Comparison of ENCODE assay signal across 8 mouse cellular contexts in genomic region chr3:105530363-105531130, GRCm38 (mm10).
A peak's percentile ranks its signal among the peaks of the same experiment; 100 is the strongest.
DNase-seq lines count a peak whose midpoint lies in the region; ATAC-seq and TF ChIP-seq lines count a peak whose summit lies in the region.

No protein-coding gene starts in this region.

- no peaks in the 10 kb centered on the region for H3K27me3 ChIP-seq in hindbrain, embryonic 12.5 days
- peaks cover 4% of the 10 kb centered on the region; the same call in 1 of the 2 replicates for H3K27me3 ChIP-seq in limb, embryonic 12.5 days
- H3K27me3 ChIP-seq in stomach, embryonic 14.5 days (ENCODE audit: control insufficient read depth, insufficient read depth, low read length): no peaks in the 10 kb centered on the region

- in situ Hi-C loops in ES-E14 (cut with MboI; ENCODE audit: low sequenced_read_pairs in 2 of 2, unreplicated experiment in 2 of 2): no loop called here

- H3K4me2 ChIP-seq in hindbrain, embryonic 12.5 days (replicated peaks): peak overlapping the region; percentile 34
- H3K4me2 ChIP-seq in limb, embryonic 12.5 days: peak overlapping the region; percentile 36
- H3K4me2 ChIP-seq in stomach, embryonic 14.5 days (replicated peaks; ENCODE audit: low read depth, low read length): no peak overlapping the region

- H3K27ac ChIP-seq in ES-E14 (ENCODE audit: insufficient read depth, low read depth, low read length, poor library complexity, severe bottlenecking): no peak overlapping the region
- peak overlapping the region; percentile 83 for H3K27ac ChIP-seq in hindbrain, embryonic 12.5 days
- no peak overlapping the region for H3K27ac ChIP-seq in limb, embryonic 12.5 days
- no peak overlapping the region for H3K27ac ChIP-seq in stomach, embryonic 14.5 days (ENCODE audit: low read length)

- no peaks in the 10 kb centered on the region for H3K9me3 ChIP-seq in ES-E14 (ENCODE audit: control insufficient read depth, insufficient read depth, low read depth, low read length)
- no peaks in the 10 kb centered on the region for H3K9me3 ChIP-seq in hindbrain, embryonic 12.5 days (replicated peaks)
- no peaks in the 10 kb centered on the region for H3K9me3 ChIP-seq in limb, embryonic 12.5 days
- no peaks in the 10 kb centered on the region for H3K9me3 ChIP-seq in stomach, embryonic 14.5 days (ENCODE audit: control insufficient read depth, low read depth, low read length)

- H3K4me1 ChIP-seq in ES-E14 (ENCODE audit: control insufficient read depth in 2 of 2, insufficient read depth in 2 of 2, low read length in 2 of 2, poor library complexity in 1 of 2): no peaks in the 10 kb centered on the region
- peaks cover 51% of the 10 kb centered on the region for H3K4me1 ChIP-seq in hindbrain, embryonic 12.5 days
- H3K4me1 ChIP-seq in limb, embryonic 12.5 days (replicated peaks): peaks cover 14% of the 10 kb centered on the region
- peaks cover 5% of the 10 kb centered on the region for H3K4me1 ChIP-seq in stomach, embryonic 14.5 days (ENCODE audit: control insufficient read depth, insufficient read depth, low read length)

- H3K4me3 ChIP-seq in ES-E14 (ENCODE audit: insufficient read depth in 1 of 2, low read depth in 1 of 2, low read length in 2 of 2, poor library complexity in 1 of 2, severe bottlenecking in 1 of 2): no peak overlapping the region
- H3K4me3 ChIP-seq in hindbrain, embryonic 12.5 days: no peak overlapping the region
- H3K4me3 ChIP-seq in limb, embryonic 12.5 days (replicated peaks): no peak overlapping the region
- no peak overlapping the region for H3K4me3 ChIP-seq in stomach, embryonic 14.5 days (ENCODE audit: low read depth, low read length)

- no peaks in the 10 kb centered on the region for H3K36me3 ChIP-seq in ES-E14 (ENCODE audit: control insufficient read depth, insufficient read depth, low read length, poor library complexity, severe bottlenecking)
- no peaks in the 10 kb centered on the region for H3K36me3 ChIP-seq in hindbrain, embryonic 12.5 days
- H3K36me3 ChIP-seq in limb, embryonic 12.5 days: no peaks in the 10 kb centered on the region
- H3K36me3 ChIP-seq in stomach, embryonic 14.5 days (ENCODE audit: control insufficient read depth, insufficient read depth, low read length): no peaks in the 10 kb centered on the region

- peak; percentile 89 for ATAC-seq in hindbrain, embryonic 12.5 days (ENCODE audit: low FRiP score)
- ATAC-seq in limb, embryonic 12.5 days (ENCODE audit: insufficient number of reproducible peaks, insufficient read depth, low FRiP score, low TSS enrichment, low read depth): no peak
- ATAC-seq in stomach, embryonic 14.5 days (ENCODE audit: insufficient number of reproducible peaks, insufficient read depth, low FRiP score, low read depth): 0 out of 2 replicates have a peak, but pooled peaks have one; percentile 42

- 18% methylated on average over 11 of the region's 11 CpGs for WGBS in hindbrain, embryonic 12.5 days
- WGBS in limb, embryonic 12.5 days: 19% methylated on average over 11 of the region's 11 CpGs
- 35% methylated on average over 11 of the region's 11 CpGs for WGBS in stomach, embryonic 14.5 days

- peak; percentile 15 for DNase-seq in ES-E14 (ENCODE audit: low read depth, low spot score)
- peak; percentile 76 for DNase-seq in embryo, embryonic 10.5 days (ENCODE audit: low spot score)
- DNase-seq in gastrocnemius, adult 18-20 months (ENCODE audit: low spot score): no peak
- no peak for DNase-seq in spleen, postnatal 14 days (ENCODE audit: low spot score in 2 of 2)
- no peak for DNase-seq in thymus, postnatal 25 days

- no peak overlapping the region for H3K9ac ChIP-seq in ES-E14 (ENCODE audit: insufficient read depth, low read depth, low read length, poor library complexity, severe bottlenecking)
- H3K9ac ChIP-seq in hindbrain, embryonic 12.5 days: no peak overlapping the region
- no peak overlapping the region for H3K9ac ChIP-seq in limb, embryonic 12.5 days (replicated peaks)
- no peak overlapping the region for H3K9ac ChIP-seq in stomach, embryonic 14.5 days (replicated peaks; ENCODE audit: low read depth, low read length)

TF ChIP-seq in ES-E14, 5 proteins besides CTCF, POLR2A, EP300 and RAD21:
- no peak for TF ChIP-seq MAFK (IDR thresholded peaks at IDR 0.05; ENCODE audit: insufficient read depth, low read depth, low read length)
- no peak for TF ChIP-seq ZC3H11A (IDR thresholded peaks at IDR 0.05; ENCODE audit: borderline replicate concordance, low read depth, low read length)
- TF ChIP-seq ZNF384 (IDR thresholded peaks at IDR 0.05; ENCODE audit: low read depth, low read length): no peak
- TF ChIP-seq HCFC1 (IDR thresholded peaks at IDR 0.05; ENCODE audit: borderline replicate concordance, insufficient read depth, low read length): no peak
- no peak for TF ChIP-seq CHD2 (IDR thresholded peaks at IDR 0.05; ENCODE audit: low read depth, low read length)

Comparison
In these comparisons a context has a peak if more than half of its experiments do, and no peak if none do; other contexts are left out.
1. DNase-seq: peak in ES-E14 (single experiment) and embryo, embryonic 10.5 days (single experiment); none in gastrocnemius, adult 18-20 months (single experiment), spleen, postnatal 14 days (0 of 2) and thymus, postnatal 25 days (single experiment).